Mouse (Mus musculus): Measurements from ENCODE around the gene Cep19.
"Not testable (repeated sequence)": the region's sequence is repeated elsewhere in the genome, so short reads cannot be mapped to it uniquely, and the experiment has no call there.

Gene Cep19

DNA sequence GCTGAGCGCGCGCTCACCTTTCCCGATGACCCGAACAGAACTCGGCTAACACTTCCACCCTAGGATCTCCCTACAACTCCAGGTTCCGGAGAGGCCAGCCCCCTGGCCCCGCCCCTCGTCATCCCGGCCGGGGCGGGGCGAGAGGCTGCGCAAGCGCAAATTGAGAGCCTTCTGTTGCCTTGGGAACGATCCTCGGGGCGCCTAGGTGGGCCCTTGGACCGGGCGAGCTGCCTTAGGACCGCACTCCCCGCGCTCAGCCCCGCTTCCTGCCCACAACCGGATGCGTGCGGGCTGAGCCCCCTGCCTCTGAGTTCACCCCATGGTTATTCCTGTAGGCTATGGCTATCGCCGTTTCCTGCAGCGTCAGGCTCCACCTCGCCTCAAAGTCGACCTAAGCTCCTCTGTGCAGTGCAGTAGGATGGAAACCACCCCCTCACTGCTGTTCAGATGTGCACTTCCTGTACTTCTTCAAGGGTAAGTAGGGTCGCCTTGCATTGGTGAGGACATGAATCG, at the start of gene Cep19, which contains the start of gene Pigx:
Gene Cep19, plus strand, starts transcription at position 163 of the 513 bp plus-strand sequence.
Gene Pigx, minus strand, starts transcription at position 103 of the 513 bp plus-strand sequence.
- DNase-seq = peak; percentile 90

DNA sequence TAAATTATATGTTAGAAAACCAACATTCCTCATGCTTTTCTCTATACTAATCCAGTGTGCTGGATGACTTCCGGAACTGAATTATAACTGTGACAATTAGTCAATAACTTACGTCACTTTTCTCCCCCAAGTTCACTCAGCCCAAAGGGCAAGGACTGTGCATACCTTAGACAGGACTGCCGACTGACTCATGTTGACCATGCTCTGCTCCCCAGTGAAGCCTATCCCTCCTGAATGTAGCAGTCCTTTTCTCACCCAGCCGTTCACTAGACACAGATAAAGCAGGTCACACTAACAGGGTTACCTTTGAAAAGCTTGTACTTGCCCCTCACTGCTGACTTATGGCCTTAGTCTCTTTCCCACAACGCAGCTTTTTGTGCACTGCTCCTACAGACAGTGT, 40.8 kb upstream of the Cep19 start:
- no peak for DNase-seq

DNA sequence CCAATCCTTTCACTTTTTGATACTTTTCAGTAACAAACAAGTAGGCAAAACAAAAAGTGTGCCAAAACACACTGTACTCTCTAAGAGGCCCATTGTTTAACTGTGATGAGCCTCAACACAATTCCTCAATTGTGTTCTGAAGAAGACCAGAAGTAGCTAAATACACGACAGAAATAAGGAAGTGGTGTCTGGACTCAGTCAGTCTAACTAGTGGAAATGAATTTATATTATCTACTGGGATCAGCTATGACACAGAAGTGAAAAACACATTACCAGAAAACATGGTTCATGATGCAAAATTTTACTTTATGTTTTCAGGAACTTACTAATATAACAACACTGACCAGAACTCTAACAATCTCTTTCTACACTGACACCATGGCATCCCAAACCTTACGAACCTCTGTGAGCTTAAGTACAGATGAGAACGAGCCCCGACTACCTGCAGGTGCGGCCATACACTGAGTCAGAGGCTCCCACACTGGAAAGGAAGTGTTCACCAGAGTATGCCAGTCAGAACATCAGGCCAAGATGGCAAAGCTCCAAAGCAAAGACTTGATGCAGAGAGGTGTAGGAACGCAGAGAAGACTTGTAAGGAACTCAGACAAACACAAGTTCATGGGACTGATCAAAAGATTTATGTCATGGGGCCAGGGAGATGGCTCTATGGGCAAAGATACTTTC, 39.6 kb upstream of the Cep19 start:
- DNase-seq = no peak

DNA sequence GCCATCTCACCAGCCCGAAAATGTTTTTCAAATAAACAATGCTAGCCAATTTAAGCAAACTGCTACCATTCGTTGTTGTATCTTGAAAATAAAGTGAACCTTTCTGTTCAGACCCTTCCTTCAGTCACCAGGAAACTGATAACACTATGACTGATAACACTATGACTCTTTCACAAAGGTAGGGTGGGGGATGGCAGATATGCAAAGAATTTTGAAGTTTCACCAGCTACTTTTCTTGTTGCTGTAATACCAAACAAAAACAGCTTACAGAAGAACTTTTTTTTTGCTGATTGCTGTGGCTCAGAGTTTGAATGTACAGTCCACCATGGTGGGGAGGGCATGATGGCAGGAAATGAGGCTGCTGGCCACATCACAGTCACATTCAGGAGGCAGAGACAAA, 37.4 kb upstream of the Cep19 start:
- no peak for DNase-seq

DNA sequence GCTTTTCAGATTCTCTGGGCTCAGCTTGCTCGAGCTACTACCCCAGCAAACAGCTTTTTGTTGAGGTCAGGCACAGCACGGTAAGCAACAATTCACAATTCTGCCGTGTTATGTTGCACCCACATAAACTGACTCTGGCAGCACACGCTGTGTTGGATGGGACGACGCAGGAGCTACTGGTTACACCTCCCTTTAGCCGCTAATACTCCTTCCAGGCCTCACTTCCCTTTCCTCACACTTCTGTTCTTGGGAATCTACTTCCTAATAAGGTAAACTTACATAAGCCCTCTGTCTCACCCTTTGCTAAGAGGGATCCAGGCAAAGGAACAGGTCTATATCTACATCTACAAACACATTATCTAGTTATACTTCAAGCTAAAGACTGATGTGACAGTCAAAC, 35.7 kb upstream of the Cep19 start:
- DNase-seq = no peak

DNA sequence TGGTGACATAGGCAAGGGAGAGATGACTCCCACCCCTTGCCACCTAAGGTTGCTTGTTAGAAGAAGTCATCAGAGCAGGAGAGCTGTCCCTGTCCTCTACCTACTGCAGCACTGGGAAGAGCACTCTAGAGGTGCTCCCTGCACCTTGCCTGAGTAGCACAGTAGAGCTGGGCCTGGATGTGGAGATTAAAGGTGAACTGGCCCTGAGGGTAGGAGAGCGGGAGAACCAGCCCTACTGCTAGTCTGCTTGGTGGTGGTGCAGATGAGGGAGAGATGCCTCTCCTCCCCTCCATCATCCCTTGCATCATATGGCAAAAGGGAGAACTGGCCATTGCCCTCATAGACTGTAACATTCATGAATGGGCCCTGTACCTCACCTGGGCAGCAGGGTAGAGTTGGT, 32.7 kb upstream of the Cep19 start:
- no peak for DNase-seq

DNA sequence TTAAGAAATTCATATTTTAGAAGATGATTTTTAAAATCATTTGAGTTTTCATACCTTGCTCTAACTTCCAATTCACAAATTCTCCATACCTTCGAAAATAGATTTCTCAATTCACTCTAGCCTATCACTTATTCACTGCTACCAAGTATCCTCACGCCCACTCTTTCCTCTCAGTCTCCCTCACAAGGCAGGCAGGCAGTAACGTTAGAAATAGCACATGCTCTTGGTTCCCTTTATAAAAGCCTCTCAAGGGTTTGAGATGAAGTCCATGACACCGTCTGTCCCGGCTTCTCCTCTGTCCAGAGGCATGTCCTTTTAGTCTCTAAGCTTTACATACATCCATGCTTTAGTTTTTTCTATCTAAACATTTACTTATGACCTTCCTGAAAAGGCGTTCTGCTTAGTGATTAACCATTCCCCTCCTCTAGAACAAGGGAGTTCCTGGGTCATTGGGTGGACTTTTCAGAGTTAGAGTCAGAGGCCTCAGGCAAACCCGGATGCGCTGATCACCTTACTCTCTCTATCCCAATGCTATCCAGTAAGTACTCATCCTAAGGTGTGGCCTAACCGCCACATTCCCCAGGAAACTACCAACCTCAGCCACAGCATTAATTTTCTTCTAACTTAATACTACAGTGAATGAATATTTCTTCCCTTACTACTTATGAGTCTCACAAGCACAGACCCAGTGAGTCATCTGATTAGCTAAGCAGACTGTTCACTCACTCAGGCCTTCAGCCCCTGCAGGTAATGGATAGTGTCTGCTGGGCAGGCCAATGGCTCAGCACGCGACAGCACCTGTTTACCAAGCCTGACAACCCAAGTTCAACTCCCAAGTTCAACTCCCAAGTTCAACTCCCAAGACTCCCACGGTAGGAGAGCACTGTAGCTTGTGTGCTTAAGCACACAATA, 31.0 kb upstream of the Cep19 start:
- DNase-seq = peak; percentile 17

DNA sequence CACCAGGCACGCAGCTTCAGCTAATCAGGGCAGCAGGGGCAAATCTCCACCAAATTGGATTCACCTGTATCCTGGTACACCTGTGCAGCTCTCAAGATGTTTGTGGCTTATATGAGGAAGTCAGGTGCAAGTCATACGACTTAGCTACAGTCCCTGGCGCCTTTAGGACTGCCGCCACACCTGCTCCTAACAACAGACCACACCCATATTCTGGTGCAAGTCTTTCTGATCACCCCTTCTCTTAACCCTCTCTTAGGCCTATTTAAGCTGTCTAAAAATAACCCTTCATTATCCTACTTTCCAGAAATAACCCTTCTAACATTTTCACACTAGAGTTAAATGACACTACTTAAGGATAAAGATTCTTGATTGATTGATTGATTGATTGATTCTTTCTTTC, 29.5 kb upstream of the Cep19 start:
- not testable (repeated sequence) for DNase-seq

DNA sequence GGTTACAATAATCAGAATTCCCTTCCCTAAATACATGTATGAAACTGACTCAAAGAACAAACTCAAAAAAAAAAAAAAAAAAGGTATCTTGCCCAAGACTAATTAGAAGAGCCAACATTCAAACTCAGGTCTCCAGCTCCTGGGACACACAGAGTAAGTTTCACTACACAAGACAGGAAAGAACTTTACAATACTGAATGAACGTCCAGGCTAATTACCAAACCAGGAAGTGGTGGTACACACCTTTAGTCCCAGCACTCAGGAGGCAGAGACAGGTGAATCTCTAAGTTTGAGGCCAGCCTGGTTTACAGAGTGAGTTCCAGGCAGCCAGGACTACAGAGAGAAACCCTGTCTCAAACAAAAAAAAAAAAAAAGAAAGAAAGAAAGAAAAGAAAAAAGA, 23.8 kb upstream of the Cep19 start:
- no peak for DNase-seq

DNA sequence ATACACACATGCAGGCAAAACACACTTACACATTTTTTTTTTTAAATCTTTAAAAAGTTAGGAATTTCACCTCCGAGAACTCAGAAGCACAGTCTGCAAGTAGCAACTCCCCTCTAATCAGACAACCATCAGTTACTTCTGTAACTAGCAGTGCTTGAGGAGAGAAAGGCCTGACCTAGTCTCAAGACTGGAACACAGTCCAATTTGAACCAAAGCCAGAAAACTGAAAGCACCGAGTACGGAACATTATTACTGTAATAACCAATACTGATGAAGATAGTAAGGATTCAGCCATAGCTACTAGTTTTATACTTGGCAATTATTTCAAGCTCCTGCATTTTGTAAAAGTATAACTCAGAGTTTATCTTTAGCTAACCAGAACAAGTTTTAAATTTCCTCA, 23.2 kb upstream of the Cep19 start:
- no peak for DNase-seq

DNA sequence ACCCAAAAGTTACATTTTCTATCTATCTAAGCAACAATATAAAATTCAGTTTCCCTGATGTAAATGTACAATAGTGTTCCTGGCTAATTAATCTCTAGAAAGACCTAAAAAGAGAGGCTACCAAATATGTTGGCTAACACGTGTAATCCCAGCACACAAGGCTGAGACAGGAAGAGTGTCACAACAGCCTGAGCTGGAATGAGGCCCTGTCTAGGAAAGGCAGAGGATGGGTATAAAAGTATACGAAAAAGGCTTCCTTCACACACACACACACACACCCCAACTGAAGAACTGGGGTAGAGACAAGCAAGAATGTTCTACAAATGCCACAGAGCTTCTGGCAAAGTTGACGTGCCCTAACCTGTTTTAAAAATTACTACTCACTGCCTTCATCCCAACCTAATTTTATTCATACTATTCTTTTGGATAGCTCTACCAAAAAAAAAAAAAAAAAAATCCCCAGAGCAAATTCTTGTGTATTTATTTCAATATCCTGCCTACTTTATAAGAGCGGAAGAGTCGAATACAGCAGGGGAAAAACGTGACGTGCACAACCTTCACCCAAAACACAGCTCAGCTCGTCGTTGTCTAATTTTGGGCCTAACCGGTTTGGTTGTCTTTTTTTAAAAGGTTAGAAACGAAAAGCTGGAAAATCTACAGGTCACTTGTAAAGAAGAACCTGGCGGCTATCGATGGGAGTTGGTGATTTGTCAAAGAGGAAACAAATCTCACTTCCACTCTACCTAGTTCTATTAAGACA, 21.8 kb upstream of the Cep19 start:
- no peak for DNase-seq

DNA sequence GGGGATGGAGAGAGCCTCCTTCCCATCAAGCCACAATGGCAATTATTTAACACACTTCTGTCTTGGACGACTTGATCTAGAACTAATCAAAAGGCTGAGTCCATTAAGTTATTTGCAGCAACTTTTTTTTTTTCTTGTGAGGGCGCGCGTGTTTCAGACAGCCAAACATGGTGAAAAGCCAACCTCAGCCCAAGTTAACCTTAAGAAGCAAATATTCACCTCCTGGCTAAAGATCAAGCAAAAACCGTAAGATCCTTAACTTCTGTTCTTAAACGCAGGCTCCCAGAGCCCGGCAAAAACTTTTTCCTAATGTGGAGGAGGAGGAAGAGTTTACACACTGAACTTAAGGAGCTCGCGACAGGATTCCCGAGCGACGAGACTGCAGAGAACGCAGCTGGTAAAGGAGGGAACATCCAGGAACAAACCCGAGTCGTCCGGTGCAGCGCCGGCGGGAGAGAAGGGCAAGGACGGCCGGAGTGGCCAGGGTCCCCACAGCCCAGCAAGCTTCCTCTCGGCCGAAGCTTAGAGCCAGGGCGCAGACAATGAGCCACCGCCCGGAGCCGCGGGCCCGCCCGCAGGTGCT, 21.1 kb upstream of the Cep19 start:
- DNase-seq = no peak

DNA sequence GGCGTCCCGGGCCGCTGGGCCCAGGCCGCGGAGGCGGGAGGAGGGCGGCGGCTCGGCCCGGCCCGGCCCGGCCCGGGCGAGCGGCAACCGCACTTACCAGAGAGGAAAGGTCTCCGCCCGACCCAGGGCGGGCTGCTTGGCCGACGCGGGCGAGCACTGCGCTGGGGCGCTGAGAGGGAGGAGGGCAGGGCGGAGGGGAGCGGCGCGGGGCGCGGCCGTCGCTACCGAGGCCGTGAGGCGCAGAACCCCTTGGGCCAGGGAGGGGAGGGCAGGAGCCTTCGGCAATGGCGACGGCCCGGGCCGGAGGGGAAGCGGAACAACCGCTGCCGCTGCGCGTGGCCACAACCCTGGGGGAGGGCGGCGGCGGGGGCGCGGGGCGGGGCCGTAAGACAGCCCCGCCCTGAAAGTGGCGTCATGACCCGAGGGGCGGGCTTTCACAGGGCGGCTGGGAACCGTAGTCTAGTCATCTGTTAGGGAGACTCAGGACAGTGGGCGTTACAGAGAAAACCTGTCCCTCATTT, 20.5 kb upstream of the Cep19 start, which contains the start of gene Pak2:
Gene Pak2, minus strand, starts transcription at position 352 of the 521 bp plus-strand sequence.
- DNase-seq = peak; percentile 84

DNA sequence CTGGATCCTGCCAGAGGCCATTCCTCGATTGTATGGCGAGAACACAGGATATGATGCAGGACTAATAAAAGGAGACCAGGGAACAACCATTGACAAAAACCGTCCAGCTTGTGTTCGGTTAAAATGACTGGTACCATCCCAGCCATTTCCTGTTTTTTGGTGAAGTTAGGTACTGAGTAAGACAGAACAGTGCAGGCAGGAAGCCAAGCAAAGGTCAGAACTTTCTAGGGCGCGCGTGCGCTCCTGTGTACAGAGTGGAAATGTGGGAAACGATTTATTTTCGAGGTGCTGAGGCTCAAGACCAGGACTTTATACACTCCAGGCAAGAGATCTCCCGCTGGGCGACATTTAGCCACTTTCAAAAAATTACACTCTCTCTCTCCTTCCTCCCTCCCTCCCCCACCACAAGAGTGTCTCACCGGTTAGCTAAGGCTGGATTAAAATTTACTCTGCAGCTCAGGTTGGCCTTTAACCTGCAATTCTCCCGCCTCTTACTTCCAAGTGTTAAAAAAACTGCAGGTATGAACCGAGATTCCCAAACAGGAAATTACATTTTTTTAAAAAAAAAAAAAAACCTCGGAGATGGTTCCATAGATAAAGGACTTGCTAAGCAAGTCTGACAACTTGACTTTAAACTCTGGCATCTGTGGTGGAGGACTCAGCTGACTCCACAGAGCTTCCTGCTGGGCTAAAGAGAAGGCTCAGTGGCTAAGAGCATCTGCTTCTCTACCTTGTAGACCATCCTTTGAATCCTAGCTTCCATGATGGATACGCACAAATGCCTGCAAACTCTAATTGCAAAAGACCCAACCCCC, 11.8 kb upstream of the Cep19 start:
- DNase-seq = peak; percentile 24

DNA sequence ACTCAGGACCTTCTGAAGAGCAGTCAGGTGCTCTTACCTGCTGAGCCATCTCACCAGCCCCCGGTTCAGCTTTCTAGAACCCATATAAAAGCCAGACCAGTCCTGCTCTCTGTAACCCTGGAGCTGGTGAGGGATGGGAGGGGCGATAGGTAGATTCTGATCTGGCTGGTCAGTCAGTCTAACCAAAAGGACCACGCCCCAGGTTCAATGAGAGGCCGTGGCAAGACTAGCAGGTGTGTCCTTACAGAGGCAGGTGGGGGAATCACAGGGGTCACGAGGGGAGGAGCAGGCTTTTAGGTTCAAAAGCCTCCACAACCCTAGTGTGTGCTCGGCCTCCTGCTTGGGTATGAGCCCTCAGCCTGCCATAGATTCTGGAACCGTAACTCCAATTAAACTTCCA, 8.1 kb upstream of the Cep19 start:
- no peak for DNase-seq

DNA sequence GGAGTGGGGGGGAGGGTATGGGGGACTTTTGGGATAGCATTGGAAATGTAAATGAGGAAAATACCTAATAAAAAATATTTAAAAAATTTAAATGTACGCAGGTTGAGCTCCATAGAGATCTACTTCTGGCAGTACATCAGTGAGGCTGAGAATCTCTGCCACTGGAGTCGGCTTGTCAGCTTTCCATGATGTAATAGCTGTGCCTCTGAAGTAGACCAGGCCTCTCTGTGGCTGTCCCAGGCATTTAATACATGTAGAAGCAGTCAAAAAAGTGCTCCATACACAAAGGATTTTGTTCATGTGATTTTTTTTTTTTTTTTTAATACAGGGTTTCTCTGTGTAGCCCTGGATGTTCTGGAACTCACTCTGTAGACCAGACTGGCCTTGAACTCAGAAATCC, 1.8 kb upstream of the Cep19 start:
- not testable (repeated sequence) for DNase-seq

DNA sequence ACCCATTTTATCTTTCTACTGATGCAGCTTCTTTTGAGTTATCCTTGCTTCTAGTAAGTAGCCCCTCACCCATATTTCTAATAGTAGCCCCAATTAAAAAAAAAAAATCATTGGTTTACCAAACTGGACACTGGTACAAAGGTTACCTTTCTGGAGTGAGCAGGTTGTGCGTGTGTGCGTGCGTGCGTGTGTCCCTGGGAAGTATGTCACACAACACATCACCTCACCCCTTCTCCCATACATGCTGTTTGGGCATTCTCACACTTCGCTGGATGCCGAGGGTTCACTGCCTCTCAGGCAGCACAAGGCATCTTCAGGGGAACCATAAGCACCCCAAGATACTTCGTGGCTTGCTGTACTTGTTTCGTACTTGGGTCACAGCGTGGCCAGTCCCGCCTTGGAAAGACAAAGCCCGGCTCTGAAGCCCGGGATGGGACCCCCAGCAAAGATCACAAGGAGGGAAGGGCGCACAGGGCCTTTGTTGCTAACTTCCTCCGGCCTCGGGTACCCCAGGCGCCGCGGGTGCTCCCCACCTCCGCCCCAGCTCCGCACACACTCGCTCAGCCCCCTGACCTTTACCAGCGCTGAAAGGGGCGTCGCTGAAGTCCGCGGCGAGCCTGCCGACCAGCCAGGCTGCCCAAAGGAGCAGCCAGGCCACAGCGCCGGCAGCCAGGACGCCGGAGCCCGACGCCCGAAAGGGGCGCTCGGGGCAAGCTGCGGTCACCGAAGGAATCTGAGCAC, 533 bp upstream of the Cep19 start:
- no peak for DNase-seq

DNA sequence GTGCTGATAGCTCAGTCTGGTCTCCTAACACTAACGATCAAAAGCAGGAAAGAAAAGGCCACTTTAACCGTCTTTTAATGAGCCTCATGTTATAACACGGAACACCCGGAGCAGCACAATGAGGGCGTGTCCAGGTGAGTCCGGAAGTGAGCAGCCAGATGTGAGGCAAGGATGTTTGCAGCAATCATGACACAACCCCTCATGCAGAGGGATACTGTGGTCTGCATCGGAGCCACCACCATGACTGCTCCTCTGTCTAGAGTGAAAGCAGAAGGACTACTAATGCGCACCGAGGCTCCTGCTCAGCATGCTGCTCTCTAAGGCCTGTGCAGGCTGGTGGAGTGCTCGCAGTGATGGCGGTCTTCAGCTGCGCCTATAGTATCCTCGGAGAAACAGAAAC, 2.7 kb downstream of the Cep19 start:
- no peak for DNase-seq

DNA sequence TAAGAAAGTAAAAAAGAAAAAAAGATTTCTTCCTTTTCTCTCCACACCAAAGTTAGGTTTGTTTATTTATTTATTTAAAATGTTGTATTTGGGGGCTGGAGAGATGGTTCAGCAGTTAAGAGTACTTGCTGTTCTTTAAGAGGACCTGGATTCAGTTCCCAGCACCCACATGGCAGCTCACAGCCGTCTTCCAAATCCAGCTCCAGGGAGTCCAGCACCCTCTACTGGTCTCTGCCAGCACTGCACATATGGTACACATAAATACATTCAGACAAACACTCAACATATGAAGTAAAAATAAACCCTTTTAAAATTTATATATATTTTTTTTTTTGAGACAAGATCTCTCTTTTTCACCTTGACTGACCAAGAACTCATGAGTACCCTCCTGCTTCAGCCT, 6.1 kb downstream of the Cep19 start:
- no peak for DNase-seq

DNA sequence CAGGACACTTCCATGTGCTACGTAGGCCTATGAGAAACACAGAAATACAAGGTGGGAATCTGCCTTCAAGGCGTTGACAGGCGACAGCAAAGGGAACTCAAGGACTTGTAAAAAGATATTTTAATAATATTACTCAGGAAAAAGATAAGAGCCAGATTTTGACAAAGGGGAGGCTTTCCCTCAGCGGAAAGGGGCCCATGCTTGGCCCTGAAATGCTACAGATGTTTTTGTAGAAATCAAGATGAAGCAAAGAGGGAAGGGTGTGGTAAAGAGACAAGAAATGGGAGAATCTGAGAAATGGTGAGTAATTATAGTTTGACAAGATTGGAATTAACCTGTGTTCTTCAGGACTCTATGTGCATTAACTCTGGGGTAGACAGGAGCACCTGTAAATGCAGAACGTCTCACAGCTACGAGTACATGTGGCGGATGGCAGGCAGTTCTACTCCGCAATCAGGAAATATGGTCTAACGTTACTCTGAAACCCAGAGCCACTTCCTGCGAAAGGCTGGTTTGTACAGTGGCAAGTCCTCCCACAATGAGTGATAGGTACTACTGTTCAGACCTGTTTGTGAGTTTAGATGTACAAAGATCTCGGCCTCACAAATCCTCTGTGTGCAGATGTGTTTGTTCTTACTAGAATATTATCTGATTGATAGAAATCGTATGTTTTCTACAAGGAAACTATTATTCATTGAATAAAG, 7.9 kb downstream of the Cep19 start:
- DNase-seq = no peak

All from layer of hippocampus, adult 9-11 months (tissue).